Mouse (Mus musculus): ENCODE data around the gene 4930451I11Rik.

Gene 4930451I11Rik

GRCm38 (mm10) chr7:126831539-126831938 lies at the start of gene 4930451I11Rik:
TSS of gene 4930451I11Rik (minus strand) at chr7:126831639.
- DNase-seq, result no peak

- no peak for DNase-seq
Observed at GRCm38 (mm10) chr7:126881040-126881439, 49.6 kb upstream of the 4930451I11Rik start.

DNA sequence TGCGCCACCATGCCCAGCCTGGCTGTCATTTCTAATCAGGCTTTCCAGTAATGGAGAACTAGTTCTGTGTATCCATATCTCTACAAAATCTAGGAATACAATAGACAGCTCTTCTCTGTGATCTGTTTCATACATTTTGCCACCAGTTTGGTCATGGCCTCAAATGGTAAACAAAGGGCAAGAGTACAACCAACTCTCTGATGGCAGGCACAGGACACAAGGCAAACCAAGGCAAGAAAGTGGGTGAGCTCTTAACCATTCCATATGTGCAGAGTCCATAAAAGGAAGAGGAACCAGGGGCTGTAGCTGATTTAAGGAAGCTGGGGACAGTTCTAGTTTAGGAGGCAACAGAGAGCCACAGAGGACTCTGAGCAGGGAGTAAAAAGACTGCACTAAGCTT lies 45.8 kb upstream of the 4930451I11Rik start:
- no peak for DNase-seq

GRCm38 (mm10) chr7:126870520-126870891 lies 39.1 kb upstream of the 4930451I11Rik start:
- DNase-seq, result no peak

- no peak for DNase-seq
Observed at GRCm38 (mm10) chr7:126869780-126870519, 38.5 kb upstream of the 4930451I11Rik start.

DNA sequence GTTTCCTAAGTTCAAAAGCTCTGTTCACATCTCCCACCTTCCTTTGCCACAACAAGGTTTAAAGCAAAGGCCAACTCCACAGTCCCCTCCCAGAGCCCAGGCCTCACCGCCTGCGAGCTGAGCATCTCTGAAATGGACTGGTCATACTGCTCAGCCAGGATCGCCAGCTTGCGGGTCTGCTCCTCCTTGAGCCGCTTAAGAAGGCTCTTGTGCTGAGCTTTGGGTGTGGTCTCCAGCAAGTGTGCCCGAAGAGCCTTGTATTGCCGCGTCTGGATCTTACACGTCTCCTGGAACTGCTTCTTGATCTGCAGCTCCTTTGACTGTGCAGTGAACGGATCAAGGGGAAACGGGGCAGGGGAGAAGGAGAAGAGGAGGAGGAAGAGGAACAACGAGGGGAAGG lies 36.6 kb upstream of the 4930451I11Rik start:
- DNase-seq, result no peak

DNA sequence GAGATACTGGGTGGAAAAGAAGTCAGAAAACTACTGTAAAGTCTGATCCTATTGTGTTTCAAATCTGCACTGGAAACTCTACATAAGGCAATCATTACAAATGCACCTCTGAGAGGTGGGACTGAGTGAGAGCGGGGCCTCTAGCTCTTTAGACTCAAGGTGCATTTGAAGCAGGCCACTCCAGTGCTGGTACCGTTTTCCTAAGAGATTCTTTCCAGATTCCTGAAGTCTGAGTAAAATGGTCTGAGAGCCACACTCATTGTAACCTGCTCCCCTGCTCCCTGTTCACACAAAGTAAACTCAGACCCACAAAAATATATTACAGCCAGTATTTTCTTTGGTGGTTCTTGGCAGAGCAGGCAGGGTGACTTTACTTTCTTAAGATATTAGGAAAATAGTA lies 36.1 kb upstream of the 4930451I11Rik start:
- DNase-seq, result no peak

DNA sequence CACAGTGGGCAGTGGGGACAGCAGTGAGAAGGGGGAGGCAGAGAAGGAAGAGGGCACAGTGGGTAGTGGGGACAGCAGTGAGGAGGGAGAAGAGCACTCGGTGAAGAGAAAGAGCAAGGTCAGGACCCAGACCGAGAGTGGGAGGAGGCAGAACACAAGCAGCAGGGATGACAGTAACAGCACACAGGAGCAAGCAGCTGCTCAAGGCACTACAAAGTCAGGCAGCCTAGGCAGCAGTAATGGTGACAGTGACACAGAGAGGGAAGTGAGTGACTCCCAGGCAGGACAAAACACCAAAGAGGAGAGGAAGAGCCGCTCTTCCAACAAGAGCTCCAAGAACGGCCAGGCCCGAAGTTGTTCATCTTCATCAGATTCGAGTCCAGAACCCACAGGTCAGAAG lies 32.4 kb upstream of the 4930451I11Rik start:
- DNase-seq, result no peak

GRCm38 (mm10) chr7:126862147-126862784 lies 30.8 kb upstream of the 4930451I11Rik start, which contains the start of gene Ino80e:
TSS of gene Ino80e (minus strand) at chr7:126862377.
- peak; percentile 95 for DNase-seq

DNA sequence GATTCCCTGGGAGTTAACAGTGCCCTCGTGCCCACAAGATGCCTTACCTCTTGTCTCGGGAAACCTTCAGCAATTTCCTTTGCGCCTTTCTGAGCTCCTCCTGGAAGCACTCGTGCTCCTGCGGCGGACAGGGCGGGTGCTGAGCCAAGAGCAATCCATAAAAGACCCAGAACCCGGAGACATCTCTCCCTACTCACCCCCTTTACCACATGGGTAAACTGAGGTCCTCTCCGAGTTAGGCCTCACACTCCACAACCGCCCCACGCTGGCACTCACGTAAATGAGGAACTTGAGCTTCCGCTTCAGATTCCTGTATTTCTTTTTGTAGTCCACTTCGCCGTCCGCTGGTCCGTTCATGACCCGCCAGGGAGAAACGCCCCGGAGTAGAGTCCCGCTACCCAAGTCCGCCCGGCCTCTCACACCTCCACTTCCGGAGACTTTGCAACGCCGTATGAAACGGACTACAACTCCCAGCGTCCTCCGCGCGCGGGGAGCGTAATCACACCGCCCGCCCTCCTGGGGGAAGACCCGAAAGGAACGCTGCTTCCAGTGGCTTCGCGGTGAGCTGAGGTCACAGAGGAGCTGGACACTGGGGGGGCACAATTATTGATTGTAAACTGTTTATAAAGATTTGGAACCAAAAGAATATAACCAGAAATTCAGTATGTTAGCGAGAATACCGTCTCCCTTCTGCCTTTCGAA lies 30.1 kb upstream of the 4930451I11Rik start, which contains the start of gene Hirip3:
Hirip3 (plus strand) TSS at position 544 of the 702 bp plus-strand sequence.
- DNase-seq, result peak; percentile 91

- DNase-seq, result no peak
Observed at GRCm38 (mm10) chr7:126860987-126861386, 29.5 kb upstream of the 4930451I11Rik start.

- no peak for DNase-seq
Observed at GRCm38 (mm10) chr7:126856741-126857420, 25.4 kb upstream of the 4930451I11Rik start.

DNA sequence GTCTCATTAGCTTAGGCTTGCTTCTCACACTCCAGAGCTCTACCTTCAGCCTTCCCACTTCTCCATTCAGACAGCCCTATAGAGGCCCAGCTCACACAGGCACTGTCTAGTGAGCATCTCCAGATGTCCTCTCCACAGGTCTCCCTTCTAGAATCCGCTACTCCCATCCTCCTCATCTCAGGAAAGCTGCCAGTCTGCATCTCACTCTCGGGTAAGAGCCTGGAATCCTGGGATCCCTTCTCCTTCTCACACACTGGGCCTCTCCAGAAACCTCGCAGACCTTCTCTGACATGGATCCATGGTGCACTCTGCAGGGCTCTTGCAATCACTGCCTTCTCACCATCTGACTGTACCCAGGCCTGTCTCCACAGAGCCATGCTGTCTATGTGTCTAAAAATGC lies 24.2 kb upstream of the 4930451I11Rik start:
- DNase-seq, result no peak

DNA sequence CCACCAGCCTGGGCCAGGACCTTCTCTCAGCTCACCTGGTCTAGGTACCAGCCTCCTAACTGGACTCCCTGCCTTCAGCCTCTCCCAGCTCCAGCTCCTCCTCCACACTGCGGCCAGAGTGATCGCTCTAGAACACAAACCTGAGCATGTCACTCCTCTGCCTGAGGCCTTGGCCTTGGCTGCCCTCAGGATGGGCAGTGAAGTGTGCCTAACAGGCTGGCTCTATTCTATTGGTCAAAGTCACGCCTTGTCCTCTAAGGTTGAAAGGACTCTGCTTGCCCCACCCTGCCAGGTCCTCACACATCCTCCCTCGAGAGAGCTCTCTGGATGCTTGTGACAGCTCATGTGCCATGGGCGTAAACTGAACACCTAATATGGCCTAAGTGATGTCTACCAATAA lies 22.0 kb upstream of the 4930451I11Rik start:
- no peak for DNase-seq

- no peak for DNase-seq
Observed at GRCm38 (mm10) chr7:126851192-126851591, 19.8 kb upstream of the 4930451I11Rik start.

DNA sequence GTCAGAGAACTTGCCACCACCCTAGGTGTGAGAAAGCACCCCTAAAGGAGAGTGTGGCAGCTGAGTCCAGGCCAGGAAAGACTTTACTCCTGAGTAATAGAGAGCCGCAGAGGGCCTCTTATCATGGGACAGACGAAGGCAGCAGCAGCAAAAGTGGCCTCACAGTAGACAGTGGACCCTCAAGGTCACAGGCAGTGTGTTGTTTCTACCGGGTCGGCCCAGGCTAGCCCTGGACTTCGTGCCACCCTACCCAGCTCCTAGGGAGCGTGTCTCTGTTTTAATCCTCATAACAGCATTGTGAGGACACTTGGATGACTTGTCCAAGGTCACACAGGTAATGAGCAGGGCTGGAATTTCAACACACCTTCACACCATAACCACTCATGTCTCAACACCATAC lies 18.7 kb upstream of the 4930451I11Rik start:
- DNase-seq, result no peak

DNA sequence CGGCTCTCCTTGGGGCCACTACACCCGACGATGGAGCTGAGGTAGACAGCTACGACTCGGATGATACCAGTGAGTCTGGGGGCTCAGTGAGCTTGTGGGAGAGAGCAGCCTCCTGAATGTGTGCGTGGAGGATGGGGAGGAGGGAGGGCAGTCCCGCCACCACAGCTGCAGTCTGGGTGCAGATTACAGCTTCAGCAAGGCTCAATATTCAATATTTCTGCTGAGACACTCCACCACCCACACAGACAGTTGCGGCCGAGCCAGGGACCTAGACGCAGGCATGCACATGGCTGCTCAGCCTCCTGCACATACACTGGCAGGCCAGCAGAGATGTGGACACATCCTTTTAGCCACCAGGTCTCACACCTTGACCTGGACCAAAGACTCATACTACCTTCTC lies 17.4 kb upstream of the 4930451I11Rik start:
- no peak for DNase-seq

- no peak for DNase-seq
Observed at GRCm38 (mm10) chr7:126847421-126848398, 16.3 kb upstream of the 4930451I11Rik start.

- no peak for DNase-seq
Observed at GRCm38 (mm10) chr7:126847116-126847420, 15.6 kb upstream of the 4930451I11Rik start, which contains the start of gene Doc2a. TSS of gene Doc2a (plus strand) at chr7:126847416.

DNA sequence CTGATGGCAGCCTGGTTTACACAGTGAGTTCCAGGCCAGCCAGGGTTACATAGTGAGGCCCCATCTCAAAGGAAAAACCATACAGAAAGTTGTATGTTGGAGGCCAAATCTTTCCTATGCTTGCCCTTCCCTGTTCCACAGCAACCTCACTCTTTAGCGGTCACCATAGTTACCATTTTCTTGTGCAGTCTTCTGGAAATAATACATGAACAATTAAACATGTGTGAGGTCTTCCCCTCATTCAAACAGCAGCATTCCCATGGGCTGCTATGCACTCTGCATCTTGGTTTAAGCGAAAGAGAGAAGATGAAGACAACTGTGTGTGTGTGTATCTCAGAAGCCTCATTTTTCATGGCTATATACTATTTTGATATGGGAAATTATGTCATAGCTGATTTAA lies 14.1 kb upstream of the 4930451I11Rik start:
- no peak for DNase-seq

DNA sequence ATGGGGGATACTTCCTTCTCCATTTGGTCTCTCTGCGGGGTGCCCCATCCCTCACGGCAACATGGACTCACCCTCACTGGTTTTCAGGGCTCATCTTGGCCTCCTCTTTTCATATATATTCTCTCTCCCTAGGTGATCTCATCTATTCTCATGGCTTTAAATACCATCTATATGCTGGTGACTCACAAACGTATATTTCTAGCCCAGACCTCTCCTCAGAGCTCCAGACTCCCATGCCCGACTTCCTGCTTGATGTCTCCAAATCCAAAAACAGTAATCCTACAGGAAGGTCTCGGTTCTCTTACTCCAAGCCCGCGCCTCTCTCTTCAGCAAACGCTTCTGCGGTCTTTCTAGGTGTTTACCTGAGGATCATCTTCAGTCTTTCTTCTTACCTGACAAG lies 11.8 kb upstream of the 4930451I11Rik start:
- DNase-seq, result no peak

DNA sequence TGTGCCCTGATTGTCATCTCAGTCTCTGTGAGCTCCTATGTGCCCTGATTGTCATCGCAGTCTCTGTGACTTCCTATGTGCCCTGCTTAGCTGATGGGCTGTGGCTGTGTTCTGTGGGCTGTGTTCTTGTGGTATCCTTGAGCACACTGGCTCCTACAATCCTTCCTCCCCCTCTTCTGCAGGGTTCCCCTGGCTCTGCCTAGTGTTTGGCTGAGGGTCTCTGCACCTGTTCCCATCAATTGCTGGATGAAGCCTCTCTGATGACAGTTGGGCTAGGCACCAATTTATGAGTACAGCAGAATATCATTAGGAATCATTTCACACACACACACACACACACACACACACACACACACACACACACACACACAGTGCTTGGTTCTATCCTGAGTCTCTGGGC lies 1.9 kb upstream of the 4930451I11Rik start:
- DNase-seq, result no peak

Measured in cerebellum, adult 11 months (tissue).